ENCODE assay signal across 20 mouse cellular contexts in the genomic region with DNA sequence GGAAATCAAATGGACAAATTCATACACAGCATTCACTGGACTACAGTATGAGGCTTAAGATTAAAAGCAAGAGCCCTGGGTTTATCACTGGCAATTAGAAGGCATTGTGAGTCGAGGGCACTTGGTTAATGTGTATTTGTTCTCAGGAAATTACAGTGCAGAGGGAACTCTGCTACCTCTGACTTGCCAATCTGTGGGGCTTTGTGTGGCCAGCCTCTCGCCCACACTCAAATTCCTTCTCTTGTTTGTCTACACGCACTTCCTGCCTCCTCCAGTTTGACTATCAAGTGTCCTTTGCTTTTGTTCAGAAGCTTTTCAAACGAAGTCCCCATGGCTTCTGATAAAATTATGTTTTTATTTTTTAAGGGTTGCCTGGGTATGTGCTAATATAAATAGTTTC.
A peak's percentile ranks its signal among the peaks of the same experiment; 100 is the strongest.
DNase-seq lines count a peak whose midpoint lies in the region; ATAC-seq and TF ChIP-seq lines count a peak whose summit lies in the region.
"Had no signal": no experiment of that assay in that cellular context is flagged by ENCODE, and none has a peak within 500 bp of the region (broad histone marks: within the 10 kb centered on the region; RNA-seq: fewer than 3 reads in every experiment).

No protein-coding gene starts in this region.

- DNase-seq in forebrain, embryonic 11.5 days (ENCODE audit: low spot score): no peak
- no peak for DNase-seq in forebrain, postnatal 0 days
- peak; percentile 17 for DNase-seq in ovary, adult 18-20 months (ENCODE audit: low spot score)
- no peak for DNase-seq in ovary, postnatal 10 days (ENCODE audit: low spot score)
- peak; percentile 80 for DNase-seq in lung, postnatal 0 days (ENCODE audit: low spot score)
- no peak for DNase-seq in adrenal gland, adult 2 months
- no peak for DNase-seq in B cell, adult 2 months
- DNase-seq: cerebellum, adult 11 months; cerebellum, postnatal 14 days; gastrocnemius, postnatal 25 days; kidney, postnatal 14 days; right cerebral cortex, postnatal 14 days had no signal

- no peaks in the 10 kb centered on the region for H3K9me3 ChIP-seq in forebrain, embryonic 11.5 days (ENCODE audit: control insufficient read depth, low read length)
- no peaks in the 10 kb centered on the region for H3K9me3 ChIP-seq in forebrain, postnatal 0 days (ENCODE audit: low read length)
- no peaks in the 10 kb centered on the region for H3K9me3 ChIP-seq in lung, postnatal 0 days (ENCODE audit: low read length)
- H3K9me3 ChIP-seq in heart, embryonic 11.5 days (replicated peaks; ENCODE audit: control insufficient read depth, low read length): no peaks in the 10 kb centered on the region
- H3K9me3 ChIP-seq: embryonic facial prominence, embryonic 12.5 days; hindbrain, embryonic 12.5 days; limb, embryonic 13.5 days had no signal

- no peak overlapping the region for H3K4me2 ChIP-seq in forebrain, embryonic 11.5 days (ENCODE audit: low read depth, low read length, severe bottlenecking)
- no peak overlapping the region for H3K4me2 ChIP-seq in forebrain, postnatal 0 days (ENCODE audit: low read depth)
- no peak overlapping the region for H3K4me2 ChIP-seq in lung, postnatal 0 days (replicated peaks; ENCODE audit: low read depth, low read length)
- H3K4me2 ChIP-seq in heart, embryonic 11.5 days: no peak overlapping the region
- H3K4me2 ChIP-seq: embryonic facial prominence, embryonic 12.5 days; hindbrain, embryonic 12.5 days; limb, embryonic 13.5 days had no signal

- WGBS in forebrain, embryonic 11.5 days: 51% methylated on average over 4 of the region's 4 CpGs
- WGBS in forebrain, postnatal 0 days: 27% methylated on average over 4 of the region's 4 CpGs
- 10% methylated on average over 4 of the region's 4 CpGs for WGBS in lung, postnatal 0 days
- WGBS in heart, embryonic 11.5 days (ENCODE audit: insufficient replicate concordance): 30% methylated on average over 4 of the region's 4 CpGs

- no peak overlapping the region for H3K9ac ChIP-seq in forebrain, embryonic 11.5 days (ENCODE audit: low read length)
- H3K9ac ChIP-seq in forebrain, postnatal 0 days: no peak overlapping the region
- no peak overlapping the region for H3K9ac ChIP-seq in lung, postnatal 0 days (replicated peaks; ENCODE audit: low read depth)
- no peak overlapping the region for H3K9ac ChIP-seq in heart, embryonic 11.5 days (ENCODE audit: low read depth, low read length)
- H3K9ac ChIP-seq: embryonic facial prominence, embryonic 12.5 days; hindbrain, embryonic 12.5 days; limb, embryonic 13.5 days; liver, embryonic 14.5 days had no signal

- no peak for TF ChIP-seq CTCF in forebrain, postnatal 0 days (IDR thresholded peaks at IDR 0.05; ENCODE audit: low read depth)
- no peak for TF ChIP-seq CTCF in lung, postnatal 0 days (IDR thresholded peaks at IDR 0.05)

- H3K27ac ChIP-seq in forebrain, embryonic 11.5 days (ENCODE audit: low read depth, low read length): no peak overlapping the region
- no peak overlapping the region for H3K27ac ChIP-seq in forebrain, postnatal 0 days (ENCODE audit: low read depth, low read length)
- H3K27ac ChIP-seq in lung, postnatal 0 days (ENCODE audit: low read length): no peak overlapping the region
- H3K27ac ChIP-seq in heart, embryonic 11.5 days (ENCODE audit: low read depth, low read length): no peak overlapping the region
- H3K27ac ChIP-seq: embryonic facial prominence, embryonic 12.5 days; hindbrain, embryonic 12.5 days; limb, embryonic 13.5 days; liver, embryonic 14.5 days had no signal

- no peaks in the 10 kb centered on the region for H3K27me3 ChIP-seq in forebrain, embryonic 11.5 days (ENCODE audit: control insufficient read depth, insufficient read depth, low read length)
- H3K27me3 ChIP-seq in forebrain, postnatal 0 days (ENCODE audit: insufficient read depth, low read length): no peaks in the 10 kb centered on the region
- H3K27me3 ChIP-seq in lung, postnatal 0 days (replicated peaks; ENCODE audit: insufficient read depth, low read length): no peaks in the 10 kb centered on the region
- H3K27me3 ChIP-seq in heart, embryonic 11.5 days (ENCODE audit: control insufficient read depth, insufficient read depth, low read length): no peaks in the 10 kb centered on the region
- H3K27me3 ChIP-seq: embryonic facial prominence, embryonic 12.5 days; hindbrain, embryonic 12.5 days; limb, embryonic 13.5 days; megakaryocyte, embryonic 14.5 days had no signal

- ATAC-seq in forebrain, embryonic 11.5 days (replicated peaks; ENCODE audit: low FRiP score): 0 out of 2 replicates have a peak, but pooled peaks have one; percentile 36
- ATAC-seq in forebrain, postnatal 0 days: no peak
- ATAC-seq in lung, postnatal 0 days: peak; percentile 90
- ATAC-seq in heart, embryonic 11.5 days (replicated peaks; ENCODE audit: insufficient number of reproducible peaks, low FRiP score, low TSS enrichment): no peak
- ATAC-seq: inflammation-experienced regulatory T-cells, adult 6 months; midbrain, embryonic 16.5 days had no signal

- TF ChIP-seq EP300 in lung, postnatal 0 days (IDR thresholded peaks at IDR 0.05): no peak

- no peak overlapping the region for H3K4me3 ChIP-seq in forebrain, embryonic 11.5 days (ENCODE audit: low read depth, low read length)
- H3K4me3 ChIP-seq in forebrain, postnatal 0 days (ENCODE audit: low read depth, low read length): no peak overlapping the region
- no peak overlapping the region for H3K4me3 ChIP-seq in lung, postnatal 0 days (ENCODE audit: low read depth, low read length)
- no peak overlapping the region for H3K4me3 ChIP-seq in heart, embryonic 11.5 days (ENCODE audit: low read depth, low read length)
- H3K4me3 ChIP-seq: embryonic facial prominence, embryonic 12.5 days; hindbrain, embryonic 12.5 days; limb, embryonic 13.5 days; megakaryocyte, embryonic 14.5 days had no signal

- H3K4me1 ChIP-seq in forebrain, embryonic 11.5 days (replicated peaks; ENCODE audit: control insufficient read depth, insufficient read depth, low read length): no peaks in the 10 kb centered on the region
- H3K4me1 ChIP-seq in forebrain, postnatal 0 days (ENCODE audit: insufficient read depth): no peaks in the 10 kb centered on the region
- H3K4me1 ChIP-seq in lung, postnatal 0 days (ENCODE audit: insufficient read depth, low read depth, low read length): no peaks in the 10 kb centered on the region; the same call in 1 of the 2 replicates
- no peaks in the 10 kb centered on the region for H3K4me1 ChIP-seq in heart, embryonic 11.5 days (ENCODE audit: control insufficient read depth, insufficient read depth, low read length)
- H3K4me1 ChIP-seq: embryonic facial prominence, embryonic 12.5 days; hindbrain, embryonic 12.5 days; limb, embryonic 13.5 days; megakaryocyte, embryonic 14.5 days had no signal

- no peaks in the 10 kb centered on the region for H3K36me3 ChIP-seq in forebrain, embryonic 11.5 days (ENCODE audit: control insufficient read depth, insufficient read depth, low read length)
- H3K36me3 ChIP-seq in forebrain, postnatal 0 days (ENCODE audit: insufficient read depth): no peaks in the 10 kb centered on the region
- H3K36me3 ChIP-seq in lung, postnatal 0 days (ENCODE audit: insufficient read depth, low read length): no peaks in the 10 kb centered on the region
- H3K36me3 ChIP-seq in heart, embryonic 11.5 days (ENCODE audit: control insufficient read depth, insufficient read depth, low read length): no peaks in the 10 kb centered on the region
- H3K36me3 ChIP-seq: embryonic facial prominence, embryonic 12.5 days; hindbrain, embryonic 12.5 days; limb, embryonic 13.5 days had no signal

Comparison
In these comparisons a context has a peak if more than half of its experiments do, and no peak if none do; other contexts are left out.
1. ATAC-seq: peak in forebrain, embryonic 11.5 days (single experiment) and lung, postnatal 0 days (single experiment); none in forebrain, postnatal 0 days (single experiment) and heart, embryonic 11.5 days (single experiment).
2. DNase-seq: peak in ovary, adult 18-20 months (single experiment) and lung, postnatal 0 days (single experiment); none in forebrain, embryonic 11.5 days (single experiment), forebrain, postnatal 0 days (single experiment), ovary, postnatal 10 days (single experiment), adrenal gland, adult 2 months (single experiment) and B cell, adult 2 months (0 of 2).